Mouse (Mus musculus) cortical plate, adult 2 months (tissue): ENCODE results near the gene Lgalsl. TPM values are rescaled to one million over a fixed set of nuclear protein-coding genes. Genes with fewer than 3 reads are reported as not detected.
A peak's percentile ranks its signal among the peaks of the same experiment; 100 is the strongest.

Source experiments
- H3K27ac ChIP-seq: fragments of 200-500 bp; 2 replicates; pipeline ENCODE4 v1.5.1; 2012; ENCODE audit warnings: low read length, control low read depth, inconsistent platforms; ENCODE audit not compliant: insufficient read depth
- H3K4me1 ChIP-seq: fragments of 200-500 bp; 2 replicates; pipeline ENCODE4 v1.6.1; 2011; ENCODE audit warnings: low read length; ENCODE audit not compliant: control insufficient read depth, insufficient read depth
- H3K4me3 ChIP-seq: fragments of 200-500 bp; 2 replicates; pipeline ENCODE4 v1.5.1; 2011; ENCODE audit warnings: mild to moderate bottlenecking, low read length, control low read depth; ENCODE audit not compliant: insufficient read depth
- CTCF ChIP-seq: fragments of 200-500 bp; IDR thresholded peaks from 2 replicates; pipeline ENCODE4 v1.5.1; 2011; ENCODE audit warnings: mild to moderate bottlenecking, control low read depth, low read length; ENCODE audit not compliant: insufficient read depth; ENCODE audit errors: extremely low read depth
- POLR2A ChIP-seq: fragments of 200-500 bp; IDR thresholded peaks from 2 replicates; pipeline ENCODE4 v1.6.1; 2011; ENCODE audit warnings: mild to moderate bottlenecking, low read length, control low read depth; ENCODE audit not compliant: insufficient read depth; ENCODE audit errors: extremely low read depth
- polyA plus RNA-seq: library from polyadenylated mRNA; depleted of rRNA; stranded (reverse); fragments of >200 nt; gene quantifications from 2 replicates; pipeline ENCODE4 v1.2.3, GENCODE M21; 2012; rRNA removed

The Lgalsl gene
- polyA plus RNA-seq, result 46.5 and 48.4 TPM in 2 replicates

GRCm38 (mm10) chr11:20830686-20831505 is at the start of gene Lgalsl:
Lgalsl (minus strand) TSS chr11:20831056.
- Histone ChIP-seq H3K27ac (peak within 1 kb of the TSS; percentile 92), H3K4me3 (peak within 1 kb of the TSS; percentile 90), H3K4me1 (peaks cover 5% of the 10 kb centered on the region)
- TF ChIP-seq CTCF (no peak), POLR2A (peak; percentile 51; the same call in 1 of the 2 replicates)

- no peaks in the 10 kb centered on the region; the same call in 1 of the 2 replicates for H3K4me1 ChIP-seq
- TF ChIP-seq POLR2A (no peak), CTCF (no peak)
- no peak overlapping the region for H3K4me3 ChIP-seq
- H3K27ac ChIP-seq, result no peak overlapping the region
Observed at GRCm38 (mm10) chr11:20878644-20879043, 47.8 kb upstream of the Lgalsl start.

DNA sequence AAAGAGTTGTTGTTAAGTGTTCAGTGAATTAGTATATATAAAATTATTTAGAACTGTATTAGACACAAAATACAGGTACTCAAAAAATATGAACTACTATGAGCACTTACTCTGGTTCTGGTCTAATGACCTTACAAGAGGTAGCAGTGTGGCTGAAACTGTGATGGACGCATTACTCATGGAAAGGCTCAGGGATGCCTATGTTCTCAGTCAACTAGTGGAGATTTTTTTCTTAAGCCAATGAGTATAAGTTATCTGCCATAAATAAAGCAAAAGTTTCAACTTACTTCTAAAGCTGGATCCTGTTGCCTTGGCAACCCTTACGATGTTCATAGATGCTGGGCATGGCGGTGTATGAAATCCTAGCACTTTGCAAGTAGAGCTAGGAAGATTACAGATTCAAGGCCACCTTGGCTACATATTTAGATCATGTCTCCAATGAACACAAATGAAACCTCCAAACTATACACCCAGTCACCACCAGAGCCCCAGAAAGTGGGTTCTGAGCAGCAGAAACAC is 46.8 kb upstream of the Lgalsl start:
- Histone ChIP-seq H3K27ac (no peak overlapping the region), H3K4me3 (no peak overlapping the region), H3K4me1 (no peaks in the 10 kb centered on the region; the same call in 1 of the 2 replicates)
- TF ChIP-seq CTCF, result no peak
- TF ChIP-seq POLR2A, result no peak

DNA sequence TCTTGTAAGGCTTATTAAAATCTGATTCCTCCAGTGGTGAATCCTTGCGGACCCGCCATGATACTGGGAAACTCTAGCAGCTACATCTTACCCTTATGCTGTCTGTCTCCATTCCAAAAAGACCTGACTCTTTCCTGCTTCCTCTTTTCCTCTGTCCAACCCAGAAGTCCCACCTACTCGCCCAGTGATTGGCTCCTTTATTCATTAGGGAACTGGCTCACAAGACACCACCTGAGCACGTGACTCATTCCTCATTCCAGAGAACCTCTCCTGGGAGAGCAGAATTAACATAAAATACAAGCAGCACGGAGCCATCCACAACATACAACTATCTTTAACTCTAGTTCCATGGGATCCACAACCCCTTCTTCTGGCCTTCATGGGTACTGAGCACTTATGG is 42.5 kb upstream of the Lgalsl start:
- Histone ChIP-seq H3K4me3 (no peak overlapping the region), H3K4me1 (no peaks in the 10 kb centered on the region; the same call in 1 of the 2 replicates), H3K27ac (no peak overlapping the region)
- TF ChIP-seq CTCF (no peak), POLR2A (no peak)

- H3K27ac ChIP-seq, result no peak overlapping the region
- no peaks in the 10 kb centered on the region; the same call in 1 of the 2 replicates for H3K4me1 ChIP-seq
- no peak overlapping the region for H3K4me3 ChIP-seq
- TF ChIP-seq CTCF (no peak), POLR2A (no peak)
Observed at GRCm38 (mm10) chr11:20872911-20873310, 42.1 kb upstream of the Lgalsl start.

DNA sequence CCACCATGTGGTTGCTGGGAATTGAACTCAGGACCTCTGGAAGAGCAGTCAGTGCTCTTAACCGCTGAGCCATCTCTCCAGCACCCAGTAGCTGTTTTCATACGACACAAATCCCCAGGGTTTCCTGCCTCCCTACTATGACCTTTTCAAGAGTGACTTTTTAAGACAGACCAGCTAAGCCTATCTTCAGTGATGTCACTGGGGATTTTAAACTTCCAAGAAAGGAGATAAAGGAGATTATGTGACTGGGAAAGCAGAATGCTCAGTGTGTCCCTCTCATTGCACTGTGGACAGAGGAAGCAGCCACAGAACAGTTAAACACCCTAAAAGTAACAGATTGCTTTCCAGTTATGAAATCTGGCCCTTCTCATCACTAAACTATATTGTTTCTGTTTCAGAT is 41.6 kb upstream of the Lgalsl start:
- TF ChIP-seq CTCF (no peak), POLR2A (no peak)
- Histone ChIP-seq H3K27ac (no peak overlapping the region), H3K4me3 (no peak overlapping the region), H3K4me1 (no peaks in the 10 kb centered on the region)

GRCm38 (mm10) chr11:20869927-20870326 is 39.1 kb upstream of the Lgalsl start:
- Histone ChIP-seq H3K4me1 (peaks cover 3% of the 10 kb centered on the region; the same call in 1 of the 2 replicates), H3K4me3 (no peak overlapping the region), H3K27ac (no peak overlapping the region)
- no peak for TF ChIP-seq POLR2A

- TF ChIP-seq POLR2A (no peak), CTCF (no peak)
- no peak overlapping the region for H3K27ac ChIP-seq
- H3K4me3 ChIP-seq, result no peak overlapping the region
- H3K4me1 ChIP-seq, result peaks cover 6% of the 10 kb centered on the region
Observed at GRCm38 (mm10) chr11:20865450-20865849, 34.6 kb upstream of the Lgalsl start.

- TF ChIP-seq CTCF, result no peak
- no peak for TF ChIP-seq POLR2A
- peaks cover 9% of the 10 kb centered on the region for H3K4me1 ChIP-seq
Observed at GRCm38 (mm10) chr11:20864647-20865046, 33.8 kb upstream of the Lgalsl start.

GRCm38 (mm10) chr11:20862101-20862500 is 31.2 kb upstream of the Lgalsl start:
- no peak for TF ChIP-seq CTCF
- no peak for TF ChIP-seq POLR2A
- H3K4me1 ChIP-seq, result peaks cover 9% of the 10 kb centered on the region

More at GRCm38 (mm10) chr11:20864647-20865046, 33.8 kb upstream of the Lgalsl start:
- Histone ChIP-seq H3K27ac (no peak overlapping the region), H3K4me3 (no peak overlapping the region)

More at GRCm38 (mm10) chr11:20862101-20862500, 31.2 kb upstream of the Lgalsl start:
- no peak overlapping the region for H3K4me3 ChIP-seq
- H3K27ac ChIP-seq, result no peak overlapping the region
